Mouse (Mus musculus) E14TG2a.4 (cell line): ENCODE measurements around the gene Adamtsl2.

Experiments
- H3K27me3 ChIP-seq: 2 replicates; pipeline ENCODE4 v1.6.1; 2014; ENCODE audit warnings: low read length, control low read depth; ENCODE audit not compliant: insufficient read depth
- H3K36me3 ChIP-seq: 2 replicates; pipeline ENCODE4 v1.6.1; 2014; ENCODE audit warnings: low read length, control low read depth; ENCODE audit not compliant: insufficient read depth
- H3K4me1 ChIP-seq: replicated peaks from 2 replicates; pipeline ENCODE4 v1.6.1; 2014; ENCODE audit warnings: low read depth, low read length, control low read depth
- H3K4me3 ChIP-seq: replicated peaks from 2 replicates; pipeline ENCODE4 v1.5.1; 2014; ENCODE audit warnings: mild to moderate bottlenecking, low read length
- H3K9me3 ChIP-seq: 2 replicates; pipeline ENCODE4 v1.6.1; 2014; ENCODE audit warnings: low read length, control low read depth
- CTCF ChIP-seq: conservative IDR thresholded peaks from 2 replicates; pipeline ENCODE4 v1.5.1; 2014; ENCODE audit warnings: low read length
- NANOG ChIP-seq: IDR thresholded peaks from 2 replicates; pipeline ENCODE4 v1.6.1; 2014; ENCODE audit warnings: borderline replicate concordance, low read length, mixed read lengths
- POU5F1 ChIP-seq: IDR thresholded peaks from 2 replicates; pipeline ENCODE4 v1.6.1; 2014; ENCODE audit warnings: low read length, borderline replicate concordance

Gene Adamtsl2

GRCm38 (mm10) chr2:27044166-27044565, 35.0 kb upstream of the Adamtsl2 start:
- no peak overlapping the region for H3K4me3 ChIP-seq
- no peaks in the 10 kb centered on the region; the same call in 1 of the 2 replicates for H3K4me1 ChIP-seq
- no peaks in the 10 kb centered on the region for H3K27me3 ChIP-seq
- no peaks in the 10 kb centered on the region for H3K36me3 ChIP-seq
- H3K9me3 ChIP-seq = no peaks in the 10 kb centered on the region
- TF ChIP-seq CTCF (no peak), NANOG (no peak), POU5F1 (no peak)

- no peaks in the 10 kb centered on the region for H3K36me3 ChIP-seq
- H3K4me1 ChIP-seq = no peaks in the 10 kb centered on the region
- TF ChIP-seq CTCF (no peak), POU5F1 (no peak), NANOG (no peak)
- no peak overlapping the region for H3K4me3 ChIP-seq
- no peaks in the 10 kb centered on the region for H3K9me3 ChIP-seq
- no peaks in the 10 kb centered on the region for H3K27me3 ChIP-seq
Observed at GRCm38 (mm10) chr2:27044641-27045040, 34.5 kb upstream of the Adamtsl2 start.

GRCm38 (mm10) chr2:27045979-27046770, 33.0 kb upstream of the Adamtsl2 start:
- Histone ChIP-seq H3K27me3 (no peaks in the 10 kb centered on the region), H3K4me1 (no peaks in the 10 kb centered on the region), H3K4me3 (no peak overlapping the region), H3K36me3 (no peaks in the 10 kb centered on the region), H3K9me3 (no peaks in the 10 kb centered on the region)
- TF ChIP-seq CTCF = no peak
- no peak for TF ChIP-seq POU5F1
- TF ChIP-seq NANOG = no peak

GRCm38 (mm10) chr2:27049408-27049807, 29.8 kb upstream of the Adamtsl2 start:
- H3K4me1 ChIP-seq = no peaks in the 10 kb centered on the region

GRCm38 (mm10) chr2:27058251-27058650, 20.9 kb upstream of the Adamtsl2 start:
- Histone ChIP-seq H3K36me3 (no peaks in the 10 kb centered on the region), H3K9me3 (no peaks in the 10 kb centered on the region), H3K27me3 (no peaks in the 10 kb centered on the region), H3K4me3 (no peak overlapping the region), H3K4me1 (no peaks in the 10 kb centered on the region)
- TF ChIP-seq CTCF (no peak), POU5F1 (no peak), NANOG (no peak)

More at GRCm38 (mm10) chr2:27049408-27049807, 29.8 kb upstream of the Adamtsl2 start:
- Histone ChIP-seq H3K4me3 (no peak overlapping the region), H3K36me3 (no peaks in the 10 kb centered on the region), H3K9me3 (no peaks in the 10 kb centered on the region), H3K27me3 (no peaks in the 10 kb centered on the region)
- TF ChIP-seq CTCF = no peak
- TF ChIP-seq POU5F1 = no peak
- TF ChIP-seq NANOG = no peak

- Histone ChIP-seq H3K36me3 (no peaks in the 10 kb centered on the region), H3K9me3 (no peaks in the 10 kb centered on the region)
- TF ChIP-seq CTCF (no peak), NANOG (no peak), POU5F1 (no peak)
Observed at GRCm38 (mm10) chr2:27058751-27059150, 20.4 kb upstream of the Adamtsl2 start.

GRCm38 (mm10) chr2:27059187-27059586, 20.0 kb upstream of the Adamtsl2 start:
- no peaks in the 10 kb centered on the region for H3K9me3 ChIP-seq
- TF ChIP-seq POU5F1 = no peak
- H3K27me3 ChIP-seq = no peaks in the 10 kb centered on the region
- no peaks in the 10 kb centered on the region for H3K4me1 ChIP-seq
- H3K36me3 ChIP-seq = no peaks in the 10 kb centered on the region
- no peak overlapping the region for H3K4me3 ChIP-seq

More at GRCm38 (mm10) chr2:27058751-27059150, 20.4 kb upstream of the Adamtsl2 start:
- H3K27me3 ChIP-seq = no peaks in the 10 kb centered on the region
- no peak overlapping the region for H3K4me3 ChIP-seq
- no peaks in the 10 kb centered on the region for H3K4me1 ChIP-seq

- Histone ChIP-seq H3K4me3 (no peak overlapping the region), H3K9me3 (no peaks in the 10 kb centered on the region), H3K27me3 (no peaks in the 10 kb centered on the region), H3K4me1 (no peaks in the 10 kb centered on the region), H3K36me3 (no peaks in the 10 kb centered on the region)
- TF ChIP-seq CTCF (no peak), NANOG (no peak), POU5F1 (no peak)
Observed at GRCm38 (mm10) chr2:27067124-27067523, 12.1 kb upstream of the Adamtsl2 start.

GRCm38 (mm10) chr2:27067996-27068395, 11.2 kb upstream of the Adamtsl2 start:
- TF ChIP-seq CTCF = no peak
- TF ChIP-seq NANOG = no peak
- no peak for TF ChIP-seq POU5F1
- no peaks in the 10 kb centered on the region for H3K9me3 ChIP-seq
- H3K4me1 ChIP-seq = no peaks in the 10 kb centered on the region
- no peaks in the 10 kb centered on the region for H3K27me3 ChIP-seq
- H3K36me3 ChIP-seq = no peaks in the 10 kb centered on the region
- no peak overlapping the region for H3K4me3 ChIP-seq
